Mouse (Mus musculus) frontal cortex, postnatal 25 days (tissue): ENCODE data around the gene Uckl1.
A peak's percentile ranks its signal among the peaks of the same experiment; 100 is the strongest.

Experiments
- DNase-seq, 2 experiments: peaks; one replicate each; pipeline ENCODE4 v3.0.0; 2022; ENCODE audit warnings: low spot score in 2 of 2

The Uckl1 gene

GRCm38 (mm10) chr2:181520118-181520935 lies 64.4 kb downstream of the Uckl1 start, which contains the start of gene Dnajc5:
Dnajc5 (plus strand) TSS chr2:181520485.
- peak; percentile 88 to 97 for DNase-seq

- no peak for DNase-seq
Measured at GRCm38 (mm10) chr2:181519201-181519600, 65.5 kb downstream of the Uckl1 start.
